Mouse (Mus musculus) lung, adult 2 months (tissue): ENCODE measurements at regions not wholly inside any gene's neighbourhood (a gene's known extent, or its start where the extent isn't known, plus 50 kb on each side); places are given as distances from the start of the nearest gene placed in this dataset.

Experiments used
- CTCF ChIP-seq: fragments of 200-500 bp; IDR thresholded peaks from 2 replicates; pipeline ENCODE4 v1.5.1; 2011; ENCODE audit warnings: mild to moderate bottlenecking, low read length, control low read depth; ENCODE audit not compliant: insufficient read depth
- POLR2A ChIP-seq: fragments of 200-500 bp; IDR thresholded peaks from 2 replicates; pipeline ENCODE4 v1.6.1; 2011; ENCODE audit warnings: low read depth, mild to moderate bottlenecking, control low read depth, low read length, borderline replicate concordance; ENCODE audit errors: extremely low read depth

GRCm38 (mm10) chr3:128210591-128210990 lies 314.5 kb upstream of the Fam241a start:
- TF ChIP-seq CTCF = no peak
- TF ChIP-seq POLR2A = no peak
